Mouse (Mus musculus) kidney, postnatal 0 days (tissue): Measurements from ENCODE around the gene Fbl. TPM values are rescaled to one million over a fixed set of nuclear protein-coding genes. Genes with fewer than 3 reads are reported as not detected.

ENCODE experiments used
- ATAC-seq: fragments of 200-750 bp; cut with Nextera tagmentation; replicated peaks from 2 replicates; pipeline ENCODE4 v1.8.0; 2017; ENCODE audit warnings: low read depth, moderate number of reproducible peaks, moderate TSS enrichment, moderate library complexity; ENCODE audit not compliant: low FRiP score
- DNase-seq: peaks from one replicate; pipeline ENCODE4 v3.0.0-alpha.2; 2016; ENCODE audit warnings: low spot score
- H3K27ac ChIP-seq: fragments of 300-500 bp; sonication (generic); 2 replicates; pipeline ENCODE4 v1.5.1; 2014; ENCODE audit warnings: mild to moderate bottlenecking
- H3K27me3 ChIP-seq: fragments of 300-500 bp; sonication (generic); 2 replicates; pipeline ENCODE4 v1.6.1; 2014; ENCODE audit warnings: low read length, mixed read lengths; ENCODE audit not compliant: insufficient read depth
- H3K36me3 ChIP-seq: fragments of 300-500 bp; sonication (generic); 2 replicates; pipeline ENCODE4 v1.6.1; 2014; ENCODE audit warnings: low read length, mixed read lengths; ENCODE audit not compliant: insufficient read depth
- H3K4me1 ChIP-seq: fragments of 300-500 bp; sonication (generic); replicated peaks from 2 replicates; pipeline ENCODE4 v1.6.1; 2014; ENCODE audit warnings: antibody characterized with exemption, low read length, mixed read lengths; ENCODE audit not compliant: insufficient read depth
- H3K4me2 ChIP-seq: fragments of 300-500 bp; sonication (generic); 2 replicates; pipeline ENCODE4 v1.6.1; 2014; ENCODE audit warnings: mild to moderate bottlenecking, low read length, moderate library complexity, mixed read lengths
- H3K4me3 ChIP-seq: fragments of 300-500 bp; sonication (generic); replicated peaks from 2 replicates; pipeline ENCODE4 v1.5.1; 2014; ENCODE audit warnings: low read depth, low read length
- H3K9ac ChIP-seq: fragments of 300-500 bp; sonication (generic); 2 replicates; pipeline ENCODE4 v1.6.1; 2014; ENCODE audit warnings: low read depth, low read length
- H3K9me3 ChIP-seq: fragments of 300-500 bp; sonication (generic); replicated peaks from 2 replicates; pipeline ENCODE4 v1.6.1; 2016; ENCODE audit warnings: low read length, inconsistent platforms, mixed read lengths
- CTCF ChIP-seq: IDR thresholded peaks from 2 replicates; pipeline ENCODE4 v1.5.1; 2016; ENCODE audit warnings: antibody characterized with exemption, low read depth, mild to moderate bottlenecking, moderate library complexity
- WGBS: fragments of 180-500 bp; shearing (Covaris S2); extraction: QIAGEN DNeasy Blood & Tissue Kit; methylation state at CpG from one replicate; pipeline ENCODE4 v1.1.7; 2014; 5-methylcytosine and 5-hydroxymethylcytosine counted together
- polyA plus RNA-seq: library from polyadenylated mRNA; unstranded; fragments of >200 nt; fragmentation: Nextera tagmentation; extraction: Ambion mirVana; gene quantifications from 2 replicates; pipeline ENCODE4 v1.2.1, GENCODE M21; 2015

Fbl gene
- polyA plus RNA-seq, 1 experiment from 2014 or later, result 111 TPM

GRCm38 (mm10) chr7:28159292-28159691 is 10.2 kb upstream of the Fbl start:
- no peak overlapping the region for H3K4me2 ChIP-seq
- no peaks in the 10 kb centered on the region for H3K4me1 ChIP-seq
- no peak overlapping the region for H3K9ac ChIP-seq
- H3K27me3 ChIP-seq, result no peaks in the 10 kb centered on the region
- DNase-seq (no peak), ATAC-seq (no peak; the same call in 1 of the 2 replicates)
- no peak for TF ChIP-seq CTCF
- H3K36me3 ChIP-seq, result no peaks in the 10 kb centered on the region
- no peak overlapping the region for H3K27ac ChIP-seq
- no peaks in the 10 kb centered on the region for H3K9me3 ChIP-seq
- 46% methylated on average over 6 of the region's 6 CpGs for WGBS
- H3K4me3 ChIP-seq, result no peak overlapping the region

DNA sequence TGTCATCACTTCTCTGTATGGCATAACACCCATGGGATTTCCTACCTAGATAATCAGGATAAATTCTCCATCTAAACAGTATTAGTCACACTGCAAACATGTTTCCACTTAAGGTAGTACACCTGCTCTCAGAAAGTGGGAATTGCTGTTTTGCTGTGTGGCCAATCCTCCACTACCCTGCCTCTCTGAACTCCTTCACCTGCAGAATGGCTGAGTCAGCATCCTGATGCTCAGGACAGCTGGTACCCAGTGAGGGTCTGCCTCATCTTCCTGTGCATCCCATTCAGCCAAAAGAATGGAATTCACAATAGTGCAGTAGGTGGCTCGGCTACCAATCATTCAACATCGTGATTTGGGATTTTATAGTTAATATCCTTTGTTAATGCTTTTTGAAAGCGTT is 9.6 kb upstream of the Fbl start:
- WGBS, result 81% methylated on average over 3 of the region's 3 CpGs

GRCm38 (mm10) chr7:28161163-28161749 is 8.3 kb upstream of the Fbl start:
- Histone ChIP-seq H3K9me3 (no peaks in the 10 kb centered on the region), H3K9ac (no peak overlapping the region), H3K36me3 (no peaks in the 10 kb centered on the region), H3K27me3 (no peaks in the 10 kb centered on the region), H3K27ac (no peak overlapping the region), H3K4me1 (no peaks in the 10 kb centered on the region), H3K4me2 (no peak overlapping the region), H3K4me3 (no peak overlapping the region)
- WGBS, result 33% methylated on average over 9 of the region's 9 CpGs
- no peak for DNase-seq
- ATAC-seq, result 0 out of 2 replicates have a peak, but pooled peaks have one; percentile 11
- TF ChIP-seq CTCF, result no peak

More for the DNA sequence above, 9.6 kb upstream of the Fbl start:
- DNase-seq, result no peak
- no peak overlapping the region for H3K27ac ChIP-seq
- no peak overlapping the region for H3K4me2 ChIP-seq
- ATAC-seq, result no peak
- no peak overlapping the region for H3K9ac ChIP-seq
- H3K4me3 ChIP-seq, result no peak overlapping the region
- H3K9me3 ChIP-seq, result no peaks in the 10 kb centered on the region
- H3K4me1 ChIP-seq, result no peaks in the 10 kb centered on the region
- no peaks in the 10 kb centered on the region for H3K27me3 ChIP-seq
- no peaks in the 10 kb centered on the region for H3K36me3 ChIP-seq
- TF ChIP-seq CTCF, result no peak

DNA sequence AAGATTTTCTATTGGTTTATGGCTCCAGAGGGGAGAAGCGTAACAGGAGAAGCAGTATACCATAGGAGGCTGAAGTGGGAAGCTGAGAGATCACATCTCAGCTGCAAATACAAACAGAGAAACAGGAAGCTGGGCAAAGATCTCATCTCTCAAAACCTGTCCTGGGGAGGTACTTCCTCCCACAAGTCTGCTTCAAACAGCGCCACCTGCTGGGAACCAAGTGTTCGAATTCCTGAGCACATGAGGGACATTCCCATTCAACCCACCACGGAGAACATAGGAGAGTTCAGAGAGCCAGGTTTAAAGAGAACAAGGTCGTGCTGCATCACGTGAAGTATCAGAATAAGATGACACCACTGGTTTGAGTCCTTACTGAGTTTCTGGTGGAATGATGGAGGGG is 4.1 kb upstream of the Fbl start:
- DNase-seq (no peak), ATAC-seq (no peak)
- Histone ChIP-seq H3K27me3 (no peaks in the 10 kb centered on the region), H3K4me2 (no peak overlapping the region), H3K9me3 (no peaks in the 10 kb centered on the region), H3K4me1 (peaks cover 1% of the 10 kb centered on the region; the same call in 1 of the 2 replicates), H3K4me3 (no peak overlapping the region), H3K9ac (no peak overlapping the region), H3K27ac (no peak overlapping the region), H3K36me3 (no peaks in the 10 kb centered on the region)
- peak; percentile 39; the same call in 1 of the 2 replicates for TF ChIP-seq CTCF
- 82% methylated on average over 6 of the region's 6 CpGs for WGBS

DNA sequence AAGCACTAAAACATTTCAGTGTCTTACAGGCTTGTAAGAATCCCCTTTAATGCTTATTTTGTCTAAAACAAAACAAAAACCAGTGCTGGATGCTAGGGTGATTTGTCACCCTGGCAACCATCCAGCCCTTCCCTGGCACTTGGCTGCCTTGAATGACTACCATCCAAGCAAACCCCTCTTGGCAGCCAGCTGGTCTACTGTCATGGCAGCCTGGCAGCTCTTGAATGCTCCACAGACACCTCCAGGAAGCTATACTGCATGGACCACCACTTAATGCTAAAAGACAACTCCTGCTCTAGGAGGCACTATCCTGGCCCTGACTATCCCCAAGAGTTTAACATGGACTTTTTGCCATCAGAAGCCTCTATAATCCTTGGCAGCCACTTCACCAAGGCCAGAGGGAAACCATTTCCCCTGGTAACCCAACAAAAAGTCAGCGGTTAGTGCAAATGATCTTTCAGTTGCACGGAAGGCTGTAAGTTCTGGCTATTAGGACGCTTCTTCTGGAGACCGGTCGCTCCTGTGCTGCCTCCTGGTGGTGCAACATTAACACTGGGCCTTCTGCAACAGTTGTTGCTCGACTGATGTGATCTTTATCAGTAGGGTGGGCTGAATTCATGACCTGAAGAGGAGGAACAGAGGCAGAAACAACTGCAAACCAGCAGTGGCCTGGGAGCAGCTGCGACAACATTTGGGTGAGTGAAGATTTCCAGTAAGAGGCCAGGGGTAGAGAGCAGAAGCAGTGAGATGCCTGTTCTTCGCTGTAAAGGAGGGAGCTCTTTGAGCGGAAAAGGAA is 992 bp upstream of the Fbl start:
- 8% methylated on average over 9 of the region's 9 CpGs for WGBS
- H3K4me3 ChIP-seq, result peak overlapping the region; percentile 60
- peak overlapping the region; percentile 66 for H3K9ac ChIP-seq
- H3K4me2 ChIP-seq, result peak overlapping the region; percentile 77
- TF ChIP-seq CTCF, result peak; percentile 92
- ATAC-seq, result peak; percentile 22; the same call in 1 of the 2 replicates
- peak; percentile 91 for DNase-seq
- H3K9me3 ChIP-seq, result no peaks in the 10 kb centered on the region
- no peaks in the 10 kb centered on the region for H3K27me3 ChIP-seq
- H3K27ac ChIP-seq, result peak overlapping the region; percentile 89
- H3K4me1 ChIP-seq, result peaks cover 8% of the 10 kb centered on the region
- no peaks in the 10 kb centered on the region for H3K36me3 ChIP-seq

- ATAC-seq (no peak), DNase-seq (no peak)
- WGBS, result 87% methylated on average over 4 of the region's 4 CpGs
Observed at GRCm38 (mm10) chr7:28175358-28175757, 5.8 kb downstream of the Fbl start.

More at GRCm38 (mm10) chr7:28175358-28175757, 5.8 kb downstream of the Fbl start:
- TF ChIP-seq CTCF, result no peak
- Histone ChIP-seq H3K36me3 (peaks cover 25% of the 10 kb centered on the region), H3K27me3 (no peaks in the 10 kb centered on the region), H3K4me1 (peaks cover 7% of the 10 kb centered on the region), H3K4me3 (no peak overlapping the region), H3K27ac (no peak overlapping the region), H3K9ac (no peak overlapping the region), H3K4me2 (no peak overlapping the region), H3K9me3 (no peaks in the 10 kb centered on the region)
